15 mouse cellular contexts compared by ENCODE assay signal in the genomic region with DNA sequence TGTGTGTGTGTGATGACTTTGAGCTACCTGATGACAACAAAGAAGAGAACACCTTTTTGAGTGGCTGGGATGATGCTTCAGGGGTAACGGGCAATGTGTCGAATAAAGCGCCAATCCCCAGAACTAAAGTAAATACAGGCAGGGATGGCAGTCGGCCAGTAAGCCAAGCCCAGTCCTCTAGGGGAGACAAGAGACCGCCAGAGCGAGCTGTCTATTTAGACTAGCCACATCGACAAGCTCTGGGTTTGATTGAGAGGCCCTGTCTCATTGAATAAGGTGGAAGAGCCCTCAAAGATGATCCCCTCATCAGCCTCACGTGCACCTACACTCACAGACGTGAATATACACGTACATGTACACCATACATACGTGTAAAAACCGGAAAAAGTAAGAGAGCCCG. TPM values are rescaled to one million over a fixed set of nuclear protein-coding genes. Genes with fewer than 3 reads are reported as not detected.
A peak's percentile ranks its signal among the peaks of the same experiment; 100 is the strongest.
DNase-seq lines count a peak whose midpoint lies in the region; ATAC-seq and TF ChIP-seq lines count a peak whose summit lies in the region.
"Had no signal": no experiment of that assay in that cellular context is flagged by ENCODE, and none has a peak within 500 bp of the region (broad histone marks: within the 10 kb centered on the region; RNA-seq: fewer than 3 reads in every experiment).

No protein-coding gene starts in this region.

- no peaks in the 10 kb centered on the region for H3K27me3 ChIP-seq in lung, embryonic 16.5 days (ENCODE audit: control insufficient read depth, insufficient read depth, low read depth, low read length)
- no peaks in the 10 kb centered on the region for H3K27me3 ChIP-seq in neural tube, embryonic 15.5 days (replicated peaks)
- H3K27me3 ChIP-seq: embryonic facial prominence, embryonic 15.5 days had no signal

- no peak for TF ChIP-seq CTCF in lung, adult 2 months (IDR thresholded peaks at IDR 0.05; ENCODE audit: insufficient read depth, low read length)

- no peak overlapping the region for H3K4me2 ChIP-seq in lung, embryonic 16.5 days (ENCODE audit: low read depth, low read length)
- peak overlapping the region; percentile 15 for H3K4me2 ChIP-seq in neural tube, embryonic 15.5 days
- H3K4me2 ChIP-seq: embryonic facial prominence, embryonic 15.5 days had no signal

- no peak overlapping the region for H3K9ac ChIP-seq in lung, embryonic 16.5 days (ENCODE audit: low read length)
- H3K9ac ChIP-seq in neural tube, embryonic 15.5 days (replicated peaks), result no peak overlapping the region
- H3K9ac ChIP-seq: embryonic facial prominence, embryonic 15.5 days had no signal

- no peaks in the 10 kb centered on the region for H3K9me3 ChIP-seq in lung, embryonic 16.5 days (ENCODE audit: control insufficient read depth, low read length)
- no peaks in the 10 kb centered on the region for H3K9me3 ChIP-seq in neural tube, embryonic 15.5 days (replicated peaks)
- H3K9me3 ChIP-seq: embryonic facial prominence, embryonic 15.5 days had no signal

- no peaks in the 10 kb centered on the region for H3K36me3 ChIP-seq in lung, embryonic 16.5 days (ENCODE audit: control insufficient read depth, insufficient read depth, low read length)
- H3K36me3 ChIP-seq in neural tube, embryonic 15.5 days, result no peaks in the 10 kb centered on the region
- H3K36me3 ChIP-seq: embryonic facial prominence, embryonic 15.5 days had no signal

- H3K27ac ChIP-seq in lung, embryonic 16.5 days (ENCODE audit: low read length), result no peak overlapping the region
- H3K27ac ChIP-seq in neural tube, embryonic 15.5 days (replicated peaks), result no peak overlapping the region
- H3K27ac ChIP-seq: embryonic facial prominence, embryonic 15.5 days; layer of hippocampus, adult 2 months had no signal

- 39% methylated on average over 13 of the region's 13 CpGs for WGBS in lung, adult 2 months
- 40% methylated on average over 13 of the region's 13 CpGs for WGBS in lung, embryonic 16.5 days
- 61% methylated on average over 13 of the region's 13 CpGs for WGBS in neural tube, embryonic 15.5 days

- intact Hi-C loops in heart, postnatal 36 days (cut with DNase I), result no loop called here

- peak; percentile 61 for ATAC-seq in lung, embryonic 16.5 days (ENCODE audit: low read depth)
- no peak for ATAC-seq in neural tube, embryonic 15.5 days (ENCODE audit: low FRiP score)
- ATAC-seq: inflammation-experienced regulatory T-cells, adult 6 months had no signal

- TF ChIP-seq POLR2A in lung, adult 2 months (IDR thresholded peaks at IDR 0.05; ENCODE audit: borderline replicate concordance, extremely low read depth, low read depth, low read length), result no peak

- DNase-seq in heart, adult 11 months, result peak; percentile 92
- no peak for DNase-seq in heart, postnatal 36 days
- peak; percentile 60 to 73 for DNase-seq in lung, adult 18-20 months
- DNase-seq in lung, adult 2 months, result no peak
- no peak for DNase-seq in ovary, postnatal 36 days (ENCODE audit: low spot score)
- no peak for DNase-seq in adrenal gland, adult 8-10 months
- DNase-seq: adrenal gland, postnatal 25 days; cerebellum, adult 18-20 months; gastrocnemius, postnatal 36 days; thymus, postnatal 25 days had no signal

- no peak overlapping the region for H3K4me3 ChIP-seq in lung, adult 2 months (replicated peaks; ENCODE audit: extremely low read depth, low read depth, low read length)
- no peak overlapping the region for H3K4me3 ChIP-seq in lung, embryonic 16.5 days (ENCODE audit: low read length)
- no peak overlapping the region for H3K4me3 ChIP-seq in neural tube, embryonic 15.5 days (replicated peaks)
- H3K4me3 ChIP-seq: embryonic facial prominence, embryonic 15.5 days; layer of hippocampus, adult 2 months had no signal

- H3K4me1 ChIP-seq in lung, adult 2 months (ENCODE audit: control insufficient read depth, insufficient read depth, low read length), result 0 out of 2 replicates have a peak, but pooled peaks cover 3% of the 10 kb centered on the region
- H3K4me1 ChIP-seq in lung, embryonic 16.5 days (replicated peaks; ENCODE audit: control insufficient read depth, insufficient read depth, low read length), result 0 out of 2 replicates have a peak, but pooled peaks cover 5% of the 10 kb centered on the region
- H3K4me1 ChIP-seq in neural tube, embryonic 15.5 days, result peaks cover 45% of the 10 kb centered on the region

RNA-seq across cellular contexts. Expression of a gene that starts 12.0 kb away (rescaled TPM):
- 10 to 100 TPM; 37.6 to 45.2 TPM for total RNA-seq in heart, postnatal 36 days (2021)
- 59.5 and 72.1 TPM in 2 replicates for polyA plus RNA-seq in lung, adult 2 months (2012; rRNA removed)
- polyA plus RNA-seq in lung, embryonic 16.5 days (2015; fragmentation: Nextera tagmentation; extraction: Ambion mirVana), result 20.3 and 20.4 TPM in 2 replicates
- 37.0 and 37.8 TPM in 2 replicates for polyA plus RNA-seq in neural tube, embryonic 15.5 days (2015; fragmentation: Nextera tagmentation; extraction: Ambion mirVana)
- total RNA-seq in adrenal gland, adult 8-10 months (2022), result 10 to 100 TPM; 39.3 to 67.3 (median 51.1) TPM

RNA-seq across cellular contexts. Expression of a gene that starts 48.2 kb away (rescaled TPM):
- total RNA-seq in heart, postnatal 36 days (2021), result 100 to 1,000 TPM; 241 to 249 TPM
- polyA plus RNA-seq in lung, adult 2 months (2012; rRNA removed), result 54.9 and 58.4 TPM in 2 replicates
- 231 and 244 TPM in 2 replicates for polyA plus RNA-seq in lung, embryonic 16.5 days (2015; fragmentation: Nextera tagmentation; extraction: Ambion mirVana)
- polyA plus RNA-seq in neural tube, embryonic 15.5 days (2015; fragmentation: Nextera tagmentation; extraction: Ambion mirVana), result 376 and 411 TPM in 2 replicates
- 100 to 1,000 TPM; 234 to 288 (median 240) TPM for total RNA-seq in adrenal gland, adult 8-10 months (2022)

Comparison
In these comparisons a context has a peak if more than half of its experiments do, and no peak if none do; other contexts are left out.
1. DNase-seq: peak in heart, adult 11 months (single experiment) and lung, adult 18-20 months (2 of 2); none in heart, postnatal 36 days (0 of 2), lung, adult 2 months (single experiment), ovary, postnatal 36 days (single experiment) and adrenal gland, adult 8-10 months (single experiment).